Mouse (Mus musculus) intestine, embryonic 14.5 days (tissue): ENCODE results near the gene Bcr. TPM values are rescaled to one million over a fixed set of nuclear protein-coding genes. Genes with fewer than 3 reads are reported as not detected.

Source experiments
- ATAC-seq: fragments of 200-750 bp; cut with Nextera tagmentation; replicated peaks from 2 replicates; pipeline ENCODE4 v1.8.0; 2017; ENCODE audit warnings: low read depth, moderate number of reproducible peaks, moderate TSS enrichment, moderate library complexity; ENCODE audit not compliant: low FRiP score, low TSS enrichment
- DNase-seq: peaks from one replicate; pipeline ENCODE4 v3.0.0-alpha.2; 2018; ENCODE audit warnings: low spot score
- H3K27ac ChIP-seq: fragments of 300-500 bp; sonication (generic); 2 replicates; pipeline ENCODE4 v1.5.1; 2014; ENCODE audit warnings: low read depth, mild to moderate bottlenecking, control low read depth
- H3K27me3 ChIP-seq: fragments of 300-500 bp; sonication (generic); replicated peaks from 2 replicates; pipeline ENCODE4 v1.6.1; 2014; ENCODE audit warnings: low read length, control low read depth; ENCODE audit not compliant: control insufficient read depth, insufficient read depth
- H3K36me3 ChIP-seq: fragments of 300-500 bp; sonication (generic); 2 replicates; pipeline ENCODE4 v1.6.1; 2014; ENCODE audit warnings: low read length, control low read depth; ENCODE audit not compliant: control insufficient read depth, insufficient read depth
- H3K4me1 ChIP-seq: fragments of 300-500 bp; sonication (generic); replicated peaks from 2 replicates; pipeline ENCODE4 v1.6.1; 2014; ENCODE audit warnings: low read length, control low read depth, mixed read lengths; ENCODE audit not compliant: control insufficient read depth, insufficient read depth
- H3K4me2 ChIP-seq: fragments of 300-500 bp; sonication (generic); 2 replicates; pipeline ENCODE4 v1.6.1; 2014; ENCODE audit warnings: low read length
- H3K4me3 ChIP-seq: fragments of 300-500 bp; sonication (generic); 2 replicates; pipeline ENCODE4 v1.5.1; 2014; ENCODE audit warnings: low read depth, low read length, control low read depth, mixed read lengths
- H3K9ac ChIP-seq: fragments of 300-500 bp; sonication (generic); 2 replicates; pipeline ENCODE4 v1.6.1; 2014; ENCODE audit warnings: mild to moderate bottlenecking, low read length
- H3K9me3 ChIP-seq: fragments of 300-500 bp; sonication (generic); 2 replicates; pipeline ENCODE4 v1.6.1; 2016; ENCODE audit warnings: low read length, control low read depth; ENCODE audit not compliant: control insufficient read depth
- WGBS: fragments of 180-500 bp; shearing (Covaris S2); extraction: QIAGEN DNeasy Blood & Tissue Kit; methylation state at CpG from one replicate; pipeline ENCODE4 v1.1.7; 2014; 5-methylcytosine and 5-hydroxymethylcytosine counted together
- polyA plus RNA-seq: library from polyadenylated mRNA; unstranded; fragments of >200 nt; fragmentation: Nextera tagmentation; extraction: Ambion mirVana; gene quantifications from 2 replicates; pipeline ENCODE4 v1.2.1, GENCODE M21; 2014

Gene Bcr
- polyA plus RNA-seq, 1 experiment from 2014 or later = 14.4 TPM

- ATAC-seq (no peak), DNase-seq (no peak)
- Histone ChIP-seq H3K27ac (no peak overlapping the region; the same call in 1 of the 2 replicates), H3K27me3 (no peaks in the 10 kb centered on the region), H3K4me3 (no peak overlapping the region), H3K36me3 (peaks cover 7% of the 10 kb centered on the region; the same call in 1 of the 2 replicates), H3K9me3 (no peaks in the 10 kb centered on the region), H3K4me1 (peaks cover 19% of the 10 kb centered on the region), H3K9ac (no peak overlapping the region), H3K4me2 (no peak overlapping the region)
- WGBS = 58% methylated on average over 3 of the region's 3 CpGs
These were observed 163.8 kb downstream of the Bcr start for GRCm38 (mm10) chr10:75224154-75224553.

DNA sequence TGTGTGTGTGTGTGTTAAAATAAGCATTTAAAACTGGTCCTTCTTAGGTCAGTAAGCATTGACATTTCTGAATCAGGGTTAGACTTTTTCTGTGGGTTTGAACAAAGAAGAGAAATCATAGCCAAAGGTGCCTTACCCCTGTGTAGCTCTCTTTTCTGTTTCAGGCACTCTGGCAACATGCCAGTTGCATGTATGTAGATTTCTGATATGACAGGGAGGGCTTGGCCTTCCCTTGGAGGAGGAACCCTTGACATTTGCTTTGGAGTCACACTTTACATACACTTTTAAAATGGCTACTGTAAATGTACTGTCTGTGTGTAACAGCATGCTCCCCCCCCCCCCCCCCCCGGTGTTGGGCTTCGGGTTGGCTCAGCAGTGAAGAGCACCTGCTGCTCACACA lies 164.2 kb downstream of the Bcr start:
- no peak for ATAC-seq
- no peaks in the 10 kb centered on the region for H3K9me3 ChIP-seq
- no peak overlapping the region for H3K4me2 ChIP-seq
- H3K4me3 ChIP-seq = no peak overlapping the region
- H3K9ac ChIP-seq = no peak overlapping the region
- H3K27me3 ChIP-seq = no peaks in the 10 kb centered on the region
- peaks cover 7% of the 10 kb centered on the region; the same call in 1 of the 2 replicates for H3K36me3 ChIP-seq
- no peak for DNase-seq
- 57% methylated on average over 2 of the region's 2 CpGs for WGBS
- peaks cover 19% of the 10 kb centered on the region for H3K4me1 ChIP-seq
- H3K27ac ChIP-seq = no peak overlapping the region

DNA sequence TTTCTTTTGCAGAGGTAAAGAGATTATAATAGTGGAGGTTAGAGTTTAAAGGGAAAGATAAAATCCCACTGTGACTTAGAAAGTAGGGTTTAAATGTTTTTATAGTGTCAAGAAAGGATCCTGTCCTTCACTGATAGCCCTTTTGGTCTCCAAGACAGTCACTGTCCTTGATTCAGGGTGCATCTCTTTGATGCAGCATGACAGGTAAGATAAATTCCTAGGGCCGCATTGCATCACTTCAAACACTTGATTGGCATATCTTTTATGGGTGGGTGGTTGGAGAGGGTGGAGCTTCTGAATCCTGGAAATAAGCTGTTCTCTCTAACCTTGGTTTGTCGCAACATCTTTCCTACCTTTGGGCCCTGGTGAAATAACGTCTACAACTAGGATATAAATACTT lies 167.0 kb downstream of the Bcr start:
- Histone ChIP-seq H3K27ac (no peak overlapping the region), H3K4me1 (peaks cover 7% of the 10 kb centered on the region; the same call in 1 of the 2 replicates), H3K4me3 (no peak overlapping the region), H3K9ac (no peak overlapping the region), H3K9me3 (no peaks in the 10 kb centered on the region), H3K4me2 (no peak overlapping the region), H3K27me3 (no peaks in the 10 kb centered on the region), H3K36me3 (peaks cover 26% of the 10 kb centered on the region)
- no peak for ATAC-seq
- DNase-seq = no peak
- WGBS = 88% methylated on average over 3 of the region's 3 CpGs

DNA sequence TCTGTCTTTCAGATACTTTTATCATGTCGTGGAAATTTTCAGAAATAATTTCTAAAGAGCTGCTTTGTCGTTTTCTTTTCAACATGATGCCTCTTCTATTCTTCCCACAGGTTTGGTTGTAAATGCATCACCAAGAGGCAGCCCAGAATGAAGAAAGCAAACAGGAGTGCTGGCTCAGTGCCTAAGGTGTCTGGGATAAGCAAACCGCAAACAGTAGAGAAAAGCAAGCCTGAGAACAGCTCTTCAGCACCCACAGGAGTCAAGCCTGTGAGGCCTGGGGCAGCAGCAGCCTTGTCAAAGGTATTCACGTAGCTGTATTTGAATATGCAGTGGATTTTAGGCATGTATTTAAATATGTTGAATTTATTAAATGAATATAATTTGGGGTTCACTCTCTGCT lies 170.2 kb downstream of the Bcr start:
- no peak for ATAC-seq
- no peaks in the 10 kb centered on the region for H3K27me3 ChIP-seq
- peaks cover 38% of the 10 kb centered on the region for H3K36me3 ChIP-seq
- H3K9ac ChIP-seq = no peak overlapping the region
- DNase-seq = no peak
- H3K9me3 ChIP-seq = no peaks in the 10 kb centered on the region
- no peaks in the 10 kb centered on the region for H3K4me1 ChIP-seq
- H3K4me3 ChIP-seq = no peak overlapping the region
- 80% methylated on average over 4 of the region's 4 CpGs for WGBS
- no peak overlapping the region for H3K27ac ChIP-seq
- H3K4me2 ChIP-seq = no peak overlapping the region

- no peak overlapping the region for H3K4me3 ChIP-seq
- DNase-seq (no peak), ATAC-seq (no peak)
- no peak overlapping the region for H3K9ac ChIP-seq
- H3K9me3 ChIP-seq = no peaks in the 10 kb centered on the region
- WGBS = 91% methylated on average over 1 of the region's 1 CpGs
- H3K27me3 ChIP-seq = no peaks in the 10 kb centered on the region
- no peaks in the 10 kb centered on the region for H3K4me1 ChIP-seq
- H3K36me3 ChIP-seq = peaks cover 45% of the 10 kb centered on the region
- H3K27ac ChIP-seq = no peak overlapping the region
- no peak overlapping the region for H3K4me2 ChIP-seq
These were observed 171.5 kb downstream of the Bcr start for GRCm38 (mm10) chr10:75231876-75232275.

- DNase-seq (no peak), ATAC-seq (no peak)
- H3K9me3 ChIP-seq = no peaks in the 10 kb centered on the region
- no peak overlapping the region for H3K9ac ChIP-seq
- H3K4me2 ChIP-seq = no peak overlapping the region
- no peaks in the 10 kb centered on the region for H3K4me1 ChIP-seq
- peaks cover 45% of the 10 kb centered on the region for H3K36me3 ChIP-seq
- H3K27ac ChIP-seq = no peak overlapping the region
- H3K4me3 ChIP-seq = no peak overlapping the region
- WGBS = 93% methylated on average over 4 of the region's 4 CpGs
- no peaks in the 10 kb centered on the region for H3K27me3 ChIP-seq
These were observed 172.3 kb downstream of the Bcr start for GRCm38 (mm10) chr10:75232612-75233155.

DNA sequence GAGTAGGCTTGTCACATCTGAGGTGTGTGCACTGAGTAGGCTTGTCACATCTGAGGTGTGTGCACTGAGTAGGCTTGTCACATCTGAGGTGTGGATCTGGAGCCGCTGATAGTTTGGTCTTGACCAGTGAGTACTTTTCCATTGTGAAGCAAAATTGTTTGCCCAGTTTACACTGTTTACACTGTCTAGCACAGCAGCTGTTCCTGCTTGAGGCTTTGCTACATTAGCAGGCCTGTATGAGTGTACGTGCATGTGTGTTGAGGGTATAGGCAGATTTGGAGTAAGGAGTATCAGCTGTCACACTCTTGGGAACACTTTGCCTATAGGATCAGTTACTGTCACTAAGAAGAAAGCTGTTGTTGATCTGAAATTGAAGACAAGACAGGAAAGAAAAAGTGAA lies 173.1 kb downstream of the Bcr start:
- DNase-seq = no peak
- Histone ChIP-seq H3K4me2 (no peak overlapping the region), H3K27ac (no peak overlapping the region), H3K9me3 (no peaks in the 10 kb centered on the region), H3K4me1 (no peaks in the 10 kb centered on the region), H3K4me3 (no peak overlapping the region), H3K27me3 (no peaks in the 10 kb centered on the region), H3K9ac (no peak overlapping the region), H3K36me3 (peaks cover 49% of the 10 kb centered on the region)
- ATAC-seq = peak; percentile 40; the same call in 1 of the 2 replicates
- 59% methylated on average over 2 of the region's 2 CpGs for WGBS

Other genes with a start within 250 kb of the Bcr start
- 3.9 and 4.6 TPM in 2 replicates for gene Gnaz, start 93.4 kb upstream of the Bcr start, polyA plus RNA-seq
- gene Rsph14, start 28.0 kb upstream of the Bcr start, polyA plus RNA-seq = not detected in 2 replicates
- 8.2 and 8.9 TPM in 2 replicates for gene Rab36, start 23.5 kb upstream of the Bcr start, polyA plus RNA-seq
- 24.8 and 25.4 TPM in 2 replicates for gene Specc1l, start 151.5 kb downstream of the Bcr start, polyA plus RNA-seq